Mouse (Mus musculus) intestine, embryonic 16.5 days (tissue): ENCODE measurements at regions not wholly inside any gene's neighbourhood (a gene's known extent, or its start where the extent isn't known, plus 50 kb on each side); places are given as distances from the start of the nearest gene placed in this dataset.

Experiments used
- ATAC-seq: fragments of 200-750 bp; cut with Nextera tagmentation; 2 replicates; pipeline ENCODE4 v1.8.0; 2017; ENCODE audit warnings: moderate TSS enrichment, moderate library complexity
- H3K27ac ChIP-seq: fragments of 300-500 bp; sonication (generic); 2 replicates; pipeline ENCODE4 v1.5.1; 2014; ENCODE audit warnings: mild to moderate bottlenecking, low read length
- H3K27me3 ChIP-seq: fragments of 300-500 bp; sonication (generic); replicated peaks from 2 replicates; pipeline ENCODE4 v1.6.1; 2014; ENCODE audit warnings: low read length, control low read depth, mixed read lengths; ENCODE audit not compliant: control insufficient read depth, insufficient read depth
- H3K36me3 ChIP-seq: fragments of 300-500 bp; sonication (generic); 2 replicates; pipeline ENCODE4 v1.6.1; 2014; ENCODE audit warnings: low read length, control low read depth; ENCODE audit not compliant: control insufficient read depth, insufficient read depth
- H3K4me1 ChIP-seq: fragments of 300-500 bp; sonication (generic); 2 replicates; pipeline ENCODE4 v1.6.1; 2014; ENCODE audit warnings: low read length, control low read depth, mixed read lengths; ENCODE audit not compliant: control insufficient read depth, insufficient read depth
- H3K4me2 ChIP-seq: fragments of 300-500 bp; sonication (generic); 2 replicates; pipeline ENCODE4 v1.6.1; 2014; ENCODE audit warnings: low read depth, low read length, control low read depth
- H3K4me3 ChIP-seq: fragments of 300-500 bp; sonication (generic); 2 replicates; pipeline ENCODE4 v1.5.1; 2014; ENCODE audit warnings: mild to moderate bottlenecking, low read length
- H3K9ac ChIP-seq: fragments of 300-500 bp; sonication (generic); 2 replicates; pipeline ENCODE4 v1.6.1; 2014; ENCODE audit warnings: low read depth, low read length
- H3K9me3 ChIP-seq: fragments of 300-500 bp; sonication (generic); 2 replicates; pipeline ENCODE4 v1.6.1; 2016; ENCODE audit warnings: low read length, control low read depth; ENCODE audit not compliant: control insufficient read depth
- WGBS: fragments of 180-500 bp; shearing (Covaris S2); extraction: QIAGEN DNeasy Blood & Tissue Kit; methylation state at CpG from one replicate; pipeline ENCODE4 v1.1.7; 2014; 5-methylcytosine and 5-hydroxymethylcytosine counted together

- WGBS: 90% methylated on average over 1 of the region's 1 CpGs
- Histone ChIP-seq H3K9me3 (no peaks in the 10 kb centered on the region), H3K27ac (no peak overlapping the region), H3K4me3 (no peak overlapping the region), H3K36me3 (no peaks in the 10 kb centered on the region), H3K4me1 (no peaks in the 10 kb centered on the region), H3K9ac (no peak overlapping the region), H3K4me2 (no peak overlapping the region), H3K27me3 (no peaks in the 10 kb centered on the region)
- no peak for ATAC-seq
These were observed 272.9 kb downstream of the Cox7c start for GRCm38 (mm10) chr13:85773848-85774247.

DNA sequence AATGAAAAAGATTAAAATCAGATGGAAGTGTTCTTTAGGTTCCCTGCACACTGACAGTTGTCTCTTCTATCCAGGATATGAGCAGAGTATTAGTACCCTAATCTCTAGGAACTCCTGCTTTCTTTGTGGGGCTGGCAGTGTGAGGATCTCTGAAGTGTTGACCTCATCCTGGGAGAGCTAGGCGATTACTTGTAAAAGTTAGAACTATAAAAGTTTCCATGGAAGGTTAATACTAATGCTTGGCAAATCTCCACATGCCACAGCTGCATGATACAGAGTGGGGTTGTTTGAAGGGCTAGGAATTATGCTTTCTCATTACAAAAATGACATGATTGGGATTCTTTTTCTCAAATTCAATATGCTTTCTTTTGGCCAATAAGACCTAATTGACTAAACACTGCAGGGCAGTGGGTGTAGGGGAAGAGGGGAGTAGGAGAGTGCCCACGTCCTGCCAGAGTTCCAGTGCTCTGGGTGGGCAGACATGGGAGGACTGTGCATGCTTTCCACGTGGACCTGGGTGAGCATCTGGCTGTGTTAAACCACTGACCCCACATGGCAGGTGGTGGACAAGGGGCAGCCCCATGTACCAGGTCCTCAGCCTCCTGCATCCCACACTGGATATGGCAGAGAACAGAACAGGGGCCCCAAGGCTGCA lies 275.6 kb downstream of the Cox7c start:
- H3K4me1 ChIP-seq: no peaks in the 10 kb centered on the region
- H3K4me3 ChIP-seq: no peak overlapping the region
- 55% methylated on average over 3 of the region's 3 CpGs for whole genome bisulfite sequencing
- no peaks in the 10 kb centered on the region for H3K36me3 ChIP-seq
- ATAC-seq: no peak
- H3K4me2 ChIP-seq: no peak overlapping the region
- no peak overlapping the region for H3K27ac ChIP-seq
- H3K9me3 ChIP-seq: no peaks in the 10 kb centered on the region
- H3K27me3 ChIP-seq: no peaks in the 10 kb centered on the region
- H3K9ac ChIP-seq: no peak overlapping the region

- Histone ChIP-seq H3K4me3 (no peak overlapping the region), H3K4me1 (no peaks in the 10 kb centered on the region), H3K36me3 (no peaks in the 10 kb centered on the region), H3K9me3 (no peaks in the 10 kb centered on the region), H3K9ac (no peak overlapping the region), H3K4me2 (no peak overlapping the region), H3K27me3 (no peaks in the 10 kb centered on the region), H3K27ac (no peak overlapping the region)
- no peak for ATAC-seq
These were observed 276.2 kb downstream of the Cox7c start for GRCm38 (mm10) chr13:85770538-85770937.

DNA sequence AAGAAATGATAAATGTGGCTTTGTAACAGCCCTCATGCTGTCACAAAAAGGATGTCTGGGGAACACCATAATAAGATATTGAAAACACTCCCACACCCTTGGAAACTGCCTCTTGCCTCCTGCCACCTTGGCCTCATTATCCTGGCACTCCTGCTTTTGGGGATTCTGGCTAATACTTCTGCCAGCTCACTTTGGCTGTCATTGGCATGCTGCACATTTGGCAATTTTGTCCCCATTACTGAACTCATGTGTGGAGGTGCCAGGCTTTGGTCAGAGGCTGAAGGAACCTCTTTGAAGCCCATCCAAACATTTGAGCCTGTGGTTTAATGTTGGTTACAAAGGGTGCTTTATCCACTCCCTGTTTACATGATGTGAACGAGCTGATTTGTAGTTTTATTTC lies 278.2 kb downstream of the Cox7c start:
- H3K4me1 ChIP-seq: no peaks in the 10 kb centered on the region
- H3K9ac ChIP-seq: no peak overlapping the region
- no peak overlapping the region for H3K4me2 ChIP-seq
- no peak for ATAC-seq
- no peaks in the 10 kb centered on the region for H3K9me3 ChIP-seq
- no peaks in the 10 kb centered on the region for H3K36me3 ChIP-seq
- H3K27ac ChIP-seq: no peak overlapping the region
- WGBS: 66% methylated on average over 1 of the region's 1 CpGs
- no peaks in the 10 kb centered on the region for H3K27me3 ChIP-seq
- H3K4me3 ChIP-seq: no peak overlapping the region

DNA sequence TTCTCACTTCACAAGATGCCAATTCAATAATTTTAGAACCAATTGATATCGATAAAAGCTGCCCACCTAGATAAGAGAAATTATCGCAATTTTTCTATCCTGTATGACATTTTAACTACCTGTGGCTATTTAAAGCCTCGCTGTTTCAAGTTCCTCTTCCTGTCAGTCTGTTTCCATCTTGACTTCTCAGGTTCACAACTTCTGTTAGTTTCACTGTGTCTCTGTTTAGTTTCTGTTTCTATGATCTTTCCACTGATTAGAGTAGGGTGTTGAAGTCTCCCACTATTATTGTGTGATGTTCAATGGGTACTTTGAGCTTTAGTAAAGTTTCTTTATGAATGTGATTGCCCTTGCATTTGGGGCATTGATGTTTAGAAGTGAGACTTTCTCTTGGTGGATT lies 322.1 kb downstream of the Cox7c start:
- Histone ChIP-seq H3K4me1 (no peaks in the 10 kb centered on the region), H3K9me3 (no peaks in the 10 kb centered on the region), H3K4me3 (no peak overlapping the region), H3K27me3 (no peaks in the 10 kb centered on the region), H3K36me3 (no peaks in the 10 kb centered on the region), H3K4me2 (no peak overlapping the region), H3K9ac (no peak overlapping the region), H3K27ac (no peak overlapping the region)
- WGBS: 77% methylated on average over 3 of the region's 3 CpGs
- no peak for ATAC-seq

GRCm38 (mm10) chr13:85724105-85724504 lies 322.6 kb downstream of the Cox7c start:
- H3K4me2 ChIP-seq: no peak overlapping the region
- H3K27me3 ChIP-seq: no peaks in the 10 kb centered on the region
- H3K4me1 ChIP-seq: no peaks in the 10 kb centered on the region
- no peaks in the 10 kb centered on the region for H3K36me3 ChIP-seq
- no peak overlapping the region for H3K9ac ChIP-seq
- H3K27ac ChIP-seq: no peak overlapping the region
- H3K9me3 ChIP-seq: no peaks in the 10 kb centered on the region
- WGBS: 90% methylated on average over 5 of the region's 5 CpGs
- no peak overlapping the region for H3K4me3 ChIP-seq
- no peak for ATAC-seq

- Histone ChIP-seq H3K4me2 (no peak overlapping the region), H3K4me3 (no peak overlapping the region), H3K36me3 (no peaks in the 10 kb centered on the region), H3K27me3 (no peaks in the 10 kb centered on the region), H3K27ac (no peak overlapping the region), H3K9ac (no peak overlapping the region), H3K9me3 (no peaks in the 10 kb centered on the region), H3K4me1 (no peaks in the 10 kb centered on the region)
- WGBS: 95% methylated on average over 3 of the region's 3 CpGs
- no peak for ATAC-seq
These were observed 326.4 kb downstream of the Cox7c start for GRCm38 (mm10) chr13:85720314-85720713.

- Histone ChIP-seq H3K4me2 (no peak overlapping the region), H3K27ac (no peak overlapping the region), H3K4me3 (no peak overlapping the region), H3K4me1 (no peaks in the 10 kb centered on the region), H3K27me3 (no peaks in the 10 kb centered on the region), H3K9ac (no peak overlapping the region), H3K36me3 (no peaks in the 10 kb centered on the region), H3K9me3 (no peaks in the 10 kb centered on the region)
- ATAC-seq: peak; percentile 38; the same call in 1 of the 2 replicates
- WGBS: 71% methylated on average over 2 of the region's 2 CpGs
These were observed 330.7 kb downstream of the Cox7c start for GRCm38 (mm10) chr13:85715883-85716498.

GRCm38 (mm10) chr13:85692374-85692773 lies 354.3 kb downstream of the Cox7c start:
- Histone ChIP-seq H3K9me3 (no peaks in the 10 kb centered on the region), H3K27ac (no peak overlapping the region), H3K4me3 (no peak overlapping the region), H3K4me2 (no peak overlapping the region), H3K4me1 (no peaks in the 10 kb centered on the region), H3K27me3 (no peaks in the 10 kb centered on the region), H3K36me3 (no peaks in the 10 kb centered on the region), H3K9ac (no peak overlapping the region)
- ATAC-seq: no peak
- WGBS: 25% methylated on average over 1 of the region's 1 CpGs
